Mouse (Mus musculus) lung, embryonic 14.5 days (tissue): ENCODE results near the gene Zcchc8. TPM values are rescaled to one million over a fixed set of nuclear protein-coding genes. Genes with fewer than 3 reads are reported as not detected.

Source experiments
- ATAC-seq: fragments of 200-750 bp; cut with Nextera tagmentation; 2 replicates; pipeline ENCODE4 v1.8.0; 2017; ENCODE audit warnings: mild to moderate bottlenecking, moderate TSS enrichment, moderate library complexity; ENCODE audit not compliant: insufficient read depth
- DNase-seq: peaks from one replicate; pipeline ENCODE4 v3.0.0-alpha.2; 2015
- H3K27ac ChIP-seq: fragments of 300-500 bp; sonication (generic); 2 replicates; pipeline ENCODE4 v1.5.1; 2014; ENCODE audit warnings: low read depth, mild to moderate bottlenecking, moderate library complexity
- H3K27me3 ChIP-seq: fragments of 300-500 bp; sonication (generic); 2 replicates; pipeline ENCODE4 v1.6.1; 2014; ENCODE audit warnings: low read length, control low read depth; ENCODE audit not compliant: insufficient read depth
- H3K36me3 ChIP-seq: fragments of 300-500 bp; sonication (generic); 2 replicates; pipeline ENCODE4 v1.6.1; 2014; ENCODE audit warnings: control low read depth; ENCODE audit not compliant: insufficient read depth
- H3K4me1 ChIP-seq: fragments of 300-500 bp; sonication (generic); 2 replicates; pipeline ENCODE4 v1.6.1; 2014; ENCODE audit warnings: antibody characterized with exemption, control low read depth; ENCODE audit not compliant: insufficient read depth
- H3K4me2 ChIP-seq: fragments of 300-500 bp; sonication (generic); 2 replicates; pipeline ENCODE4 v1.6.1; 2014; ENCODE audit warnings: mild to moderate bottlenecking
- H3K4me3 ChIP-seq: fragments of 300-500 bp; sonication (generic); 2 replicates; pipeline ENCODE4 v1.5.1; 2014; ENCODE audit warnings: low read depth, low read length
- H3K9ac ChIP-seq: fragments of 300-500 bp; sonication (generic); 2 replicates; pipeline ENCODE4 v1.6.1; 2014
- H3K9me3 ChIP-seq: fragments of 300-500 bp; sonication (generic); 2 replicates; pipeline ENCODE4 v1.6.1; 2016; ENCODE audit warnings: low read depth, low read length, control low read depth
- CTCF ChIP-seq: IDR thresholded peaks from 2 replicates; pipeline ENCODE4 v1.5.1; 2016; ENCODE audit warnings: antibody characterized with exemption, low read depth
- WGBS: fragments of 180-500 bp; shearing (Covaris S2); extraction: QIAGEN DNeasy Blood & Tissue Kit; methylation state at CpG from one replicate; pipeline ENCODE4 v1.1.7; 2014; 5-methylcytosine and 5-hydroxymethylcytosine counted together
- polyA plus RNA-seq: library from polyadenylated mRNA; unstranded; fragments of >200 nt; fragmentation: Nextera tagmentation; extraction: Ambion mirVana; gene quantifications from 2 replicates; pipeline ENCODE4 v1.2.1, GENCODE M21; 2014

Zcchc8 gene
- polyA plus RNA-seq, 1 experiment from 2014 or later: 92.0 TPM

GRCm38 (mm10) chr5:123661602-123662001 lies 59.3 kb downstream of the Zcchc8 start:
- no peak overlapping the region for H3K4me3 ChIP-seq
- no peak overlapping the region for H3K4me2 ChIP-seq
- peak overlapping the region; percentile 83 for H3K27ac ChIP-seq
- H3K9me3 ChIP-seq: no peaks in the 10 kb centered on the region
- H3K9ac ChIP-seq: no peak overlapping the region
- TF ChIP-seq CTCF: no peak
- peaks cover 20% of the 10 kb centered on the region for H3K4me1 ChIP-seq
- 42% methylated on average over 3 of the region's 3 CpGs for WGBS
- no peaks in the 10 kb centered on the region for H3K27me3 ChIP-seq
- DNase-seq: no peak
- no peaks in the 10 kb centered on the region for H3K36me3 ChIP-seq
- no peak for ATAC-seq

GRCm38 (mm10) chr5:123657651-123658050 lies 63.2 kb downstream of the Zcchc8 start:
- peaks cover 12% of the 10 kb centered on the region for H3K4me1 ChIP-seq
- H3K27me3 ChIP-seq: no peaks in the 10 kb centered on the region
- H3K9ac ChIP-seq: no peak overlapping the region
- TF ChIP-seq CTCF: no peak
- no peak overlapping the region for H3K4me3 ChIP-seq
- H3K4me2 ChIP-seq: no peak overlapping the region
- DNase-seq: no peak
- H3K9me3 ChIP-seq: no peaks in the 10 kb centered on the region
- no peak for ATAC-seq
- 45% methylated on average over 7 of the region's 7 CpGs for WGBS
- no peak overlapping the region for H3K27ac ChIP-seq
- peaks cover 13% of the 10 kb centered on the region; the same call in 1 of the 2 replicates for H3K36me3 ChIP-seq

- TF ChIP-seq CTCF: no peak
- H3K9ac ChIP-seq: no peak overlapping the region
- no peak for DNase-seq
- no peak overlapping the region for H3K27ac ChIP-seq
- H3K27me3 ChIP-seq: no peaks in the 10 kb centered on the region
- H3K4me3 ChIP-seq: no peak overlapping the region
- WGBS: 67% methylated on average over 5 of the region's 5 CpGs
- no peaks in the 10 kb centered on the region for H3K4me1 ChIP-seq
- H3K4me2 ChIP-seq: no peak overlapping the region
- no peak for ATAC-seq
- peaks cover 16% of the 10 kb centered on the region for H3K36me3 ChIP-seq
- no peaks in the 10 kb centered on the region for H3K9me3 ChIP-seq
Measured at GRCm38 (mm10) chr5:123654937-123655336, 66.0 kb downstream of the Zcchc8 start.

DNA sequence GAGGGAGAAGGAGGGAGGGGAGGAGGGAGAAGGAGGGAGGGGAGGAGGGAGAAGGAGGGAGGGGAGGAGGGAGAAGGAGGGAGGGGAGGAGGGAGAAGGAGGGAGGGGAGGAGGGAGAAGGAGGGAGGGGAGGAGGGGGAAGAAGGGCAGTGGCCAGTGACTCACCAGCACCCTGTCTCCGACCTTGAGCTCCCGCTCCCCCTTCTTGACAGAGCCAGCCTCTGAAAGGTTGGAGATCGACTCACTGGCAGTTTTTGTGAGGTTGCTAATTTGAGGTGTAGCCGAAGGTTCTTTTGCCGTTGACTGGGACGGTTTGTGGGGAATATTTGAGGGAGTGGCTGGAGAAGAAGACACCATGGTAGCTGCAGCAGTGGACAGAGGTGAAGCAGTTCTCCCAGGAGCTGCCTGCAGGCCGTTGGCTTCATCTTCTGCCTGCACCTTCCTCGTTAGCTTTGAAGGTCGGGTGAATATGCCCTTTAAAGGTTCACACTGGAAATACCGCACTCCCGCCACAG lies 67.6 kb downstream of the Zcchc8 start:
- WGBS: 93% methylated on average over 11 of the region's 11 CpGs
- TF ChIP-seq CTCF: no peak
- Histone ChIP-seq H3K27ac (no peak overlapping the region), H3K27me3 (no peaks in the 10 kb centered on the region), H3K4me3 (no peak overlapping the region), H3K4me2 (no peak overlapping the region), H3K36me3 (peaks cover 19% of the 10 kb centered on the region), H3K9me3 (no peaks in the 10 kb centered on the region), H3K4me1 (no peaks in the 10 kb centered on the region), H3K9ac (no peak overlapping the region)
- ATAC-seq: no peak
- no peak for DNase-seq

GRCm38 (mm10) chr5:123650825-123651224 lies 70.1 kb downstream of the Zcchc8 start:
- ATAC-seq: no peak
- Histone ChIP-seq H3K4me2 (no peak overlapping the region), H3K4me3 (no peak overlapping the region), H3K27ac (no peak overlapping the region), H3K27me3 (no peaks in the 10 kb centered on the region), H3K36me3 (peaks cover 39% of the 10 kb centered on the region), H3K9me3 (no peaks in the 10 kb centered on the region), H3K9ac (no peak overlapping the region), H3K4me1 (no peaks in the 10 kb centered on the region)
- no peak for DNase-seq
- peak; percentile 9; the same call in 1 of the 2 replicates for TF ChIP-seq CTCF
- 62% methylated on average over 2 of the region's 2 CpGs for WGBS

Other genes with a start within 250 kb of the Zcchc8 start
- gene Lrrc43, start 231.8 kb downstream of the Zcchc8 start, polyA plus RNA-seq: not detected in 2 replicates
- not detected in 2 replicates for gene Il31, start 231.6 kb downstream of the Zcchc8 start, polyA plus RNA-seq
- 0.16 and 0.39 TPM in 2 replicates for gene B3gnt4, start 210.6 kb downstream of the Zcchc8 start, polyA plus RNA-seq
- gene Diablo, start 196.9 kb downstream of the Zcchc8 start, polyA plus RNA-seq: 108 and 110 TPM in 2 replicates
- 0.53 and 0.62 TPM in 2 replicates for gene Gm49027, start 195.6 kb downstream of the Zcchc8 start, polyA plus RNA-seq
- gene Vps33a, start 148.1 kb downstream of the Zcchc8 start, polyA plus RNA-seq: 27.8 and 28.2 TPM in 2 replicates
- 33.8 and 33.9 TPM in 2 replicates for gene Clip1, start 36.5 kb downstream of the Zcchc8 start, polyA plus RNA-seq
- gene Rsrc2, start 28.3 kb upstream of the Zcchc8 start, polyA plus RNA-seq: 103 and 118 TPM in 2 replicates
- gene Kntc1, start 28.6 kb upstream of the Zcchc8 start, polyA plus RNA-seq: 44.2 and 44.4 TPM in 2 replicates
- not detected in 2 replicates for gene Hcar2, start 144.4 kb upstream of the Zcchc8 start, polyA plus RNA-seq
- 0.66 and 0.81 TPM in 2 replicates for gene Hcar1, start 158.9 kb upstream of the Zcchc8 start, polyA plus RNA-seq
- 130 and 137 TPM in 2 replicates for gene Denr, start 186.1 kb upstream of the Zcchc8 start, polyA plus RNA-seq
- 0.95 and 1.4 TPM in 2 replicates for gene Gm43518, start 206.3 kb upstream of the Zcchc8 start, polyA plus RNA-seq
- 8.3 and 9.3 TPM in 2 replicates for gene Ccdc62, start 209.6 kb upstream of the Zcchc8 start, polyA plus RNA-seq